Mouse (Mus musculus) G1E (cell line): Measurements from ENCODE around the gene Gpr162. TPM values are rescaled to one million over a fixed set of nuclear protein-coding genes. Genes with fewer than 3 reads are reported as not detected.

Experiments used
- ATAC-seq: 2 replicates; pipeline ENCODE4 v1.8.0; 2016; ENCODE audit warnings: mild to moderate bottlenecking; ENCODE audit not compliant: insufficient number of reproducible peaks, poor library complexity, low FRiP score, severe bottlenecking; ENCODE audit errors: extremely low read depth
- DNase-seq: peaks from one replicate; pipeline ENCODE4 v3.0.0; 2012; ENCODE audit warnings: low spot score
- H3K27me3 ChIP-seq: 2 replicates; pipeline ENCODE4 v1.6.1; 2012; ENCODE audit warnings: mild to moderate bottlenecking, low read length, inconsistent platforms; ENCODE audit not compliant: insufficient read depth
- H3K36me3 ChIP-seq: replicated peaks from 2 replicates; pipeline ENCODE3; 2012; ENCODE audit warnings: mild to moderate bottlenecking, inconsistent platforms
- H3K4me1 ChIP-seq: 2 replicates; pipeline ENCODE4 v1.6.1; 2012; ENCODE audit warnings: low read depth, low read length, inconsistent platforms, mixed read lengths; ENCODE audit not compliant: insufficient read depth
- H3K4me3 ChIP-seq: 2 replicates; pipeline ENCODE4 v1.5.1; 2012; ENCODE audit warnings: low read depth, mild to moderate bottlenecking, inconsistent platforms, low read length, moderate library complexity, mixed read lengths
- H3K9me3 ChIP-seq: replicated peaks from 2 replicates; pipeline ENCODE4 v1.6.1; 2012; ENCODE audit warnings: inconsistent platforms
- CTCF ChIP-seq: IDR thresholded peaks from 2 replicates; pipeline ENCODE4 v1.5.1; 2012; ENCODE audit warnings: low read depth, low read length, inconsistent platforms, mixed read lengths
- GATA1 ChIP-seq: IDR thresholded peaks from 2 replicates; pipeline ENCODE4 v1.6.1; 2012; ENCODE audit warnings: borderline replicate concordance, low read length, inconsistent platforms, mixed read lengths
- GATA2 ChIP-seq: IDR thresholded peaks from 2 replicates; pipeline ENCODE4 v1.6.1; 2012; ENCODE audit warnings: low read depth, low read length, inconsistent platforms, borderline replicate concordance
- POLR2AphosphoS5 ChIP-seq: IDR thresholded peaks from 2 replicates; pipeline ENCODE4 v1.6.1; 2012; ENCODE audit warnings: low read depth, low read length, inconsistent platforms; ENCODE audit not compliant: insufficient replicate concordance
- TAL1 ChIP-seq: conservative IDR thresholded peaks from 2 replicates; pipeline ENCODE4 v1.6.1; 2012; ENCODE audit warnings: low read depth, low read length, inconsistent platforms, mixed read lengths
- polyA plus RNA-seq: library from polyadenylated mRNA; stranded (reverse); fragments of >175 nt; gene quantifications from 2 replicates; pipeline ENCODE4 v1.2.3, GENCODE M21; 2012
- total RNA-seq, 2 experiments: library from RNA; stranded (forward) in 1 of 2; stranded (reverse) in 1 of 2; fragments of 200-1000 nt in 1 of 2; fragments of >200 nt in 1 of 2; fragmentation: Nextera tagmentation in 1 of 2; gene quantifications; 2 replicates each; pipeline ENCODE4 v1.2.3; 2014 to 2017

The Gpr162 gene
- total and polyA plus RNA-seq, 3 experiments, result 0.22 TPM; not detected in 2

DNA sequence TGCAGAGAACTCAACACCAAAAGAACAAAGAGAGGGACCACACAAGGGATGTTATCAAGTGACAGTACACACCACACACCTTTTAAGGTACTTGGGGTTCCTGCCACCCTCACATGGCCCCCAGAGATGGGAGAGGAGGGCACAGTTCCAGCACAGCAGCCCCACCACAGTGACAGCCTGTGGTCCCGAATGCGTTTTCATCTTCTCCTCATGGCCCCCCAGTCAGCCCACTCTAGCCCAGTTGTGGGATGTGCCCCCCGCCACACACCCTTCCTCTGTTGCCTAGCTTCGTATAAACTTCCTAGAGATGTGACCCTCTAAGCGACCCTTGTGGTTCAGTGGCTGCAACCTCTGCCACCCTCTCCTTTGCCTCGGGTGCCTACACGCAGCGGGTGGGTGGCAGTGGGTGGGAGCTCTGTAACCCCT lies 22.2 kb upstream of the Gpr162 start:
- Histone ChIP-seq H3K36me3 (no peaks in the 10 kb centered on the region), H3K27me3 (peaks cover 42% of the 10 kb centered on the region), H3K9me3 (no peaks in the 10 kb centered on the region), H3K4me3 (no peak overlapping the region), H3K4me1 (peaks cover 2% of the 10 kb centered on the region; the same call in 1 of the 2 replicates)
- DNase-seq (no peak), ATAC-seq (no peak)
- TF ChIP-seq CTCF (no peak), GATA2 (no peak), GATA1 (no peak), POLR2AphosphoS5 (no peak), TAL1 (no peak)

GRCm38 (mm10) chr6:124884714-124885500 lies 21.1 kb upstream of the Gpr162 start:
- ATAC-seq (no peak), DNase-seq (no peak)
- H3K36me3 ChIP-seq, result no peaks in the 10 kb centered on the region
- TF ChIP-seq GATA1, result no peak
- TF ChIP-seq TAL1, result no peak
- TF ChIP-seq CTCF, result no peak
- TF ChIP-seq GATA2, result no peak
- TF ChIP-seq POLR2AphosphoS5, result no peak
- H3K9me3 ChIP-seq, result no peaks in the 10 kb centered on the region
- H3K27me3 ChIP-seq, result peaks cover 42% of the 10 kb centered on the region
- peaks cover 2% of the 10 kb centered on the region; the same call in 1 of the 2 replicates for H3K4me1 ChIP-seq
- no peak overlapping the region for H3K4me3 ChIP-seq

- Histone ChIP-seq H3K9me3 (no peaks in the 10 kb centered on the region), H3K4me3 (no peak overlapping the region), H3K4me1 (peaks cover 2% of the 10 kb centered on the region; the same call in 1 of the 2 replicates), H3K36me3 (no peaks in the 10 kb centered on the region), H3K27me3 (peaks cover 35% of the 10 kb centered on the region)
- no peak for ATAC-seq
- DNase-seq, result no peak
- TF ChIP-seq TAL1 (no peak), GATA1 (no peak), POLR2AphosphoS5 (no peak), CTCF (no peak), GATA2 (no peak)
Observed at GRCm38 (mm10) chr6:124883351-124883750, 19.6 kb upstream of the Gpr162 start.

- Histone ChIP-seq H3K27me3 (peaks cover 35% of the 10 kb centered on the region), H3K36me3 (no peaks in the 10 kb centered on the region), H3K4me1 (peaks cover 2% of the 10 kb centered on the region; the same call in 1 of the 2 replicates), H3K9me3 (no peaks in the 10 kb centered on the region), H3K4me3 (no peak overlapping the region)
- no peak for ATAC-seq
- TF ChIP-seq GATA2 (no peak), POLR2AphosphoS5 (no peak), CTCF (no peak), TAL1 (no peak), GATA1 (no peak)
- no peak for DNase-seq
Observed at GRCm38 (mm10) chr6:124881821-124882220, 18.0 kb upstream of the Gpr162 start.

- H3K4me1 ChIP-seq, result peaks cover 2% of the 10 kb centered on the region; the same call in 1 of the 2 replicates
- ATAC-seq (no peak), DNase-seq (no peak)
- no peaks in the 10 kb centered on the region for H3K9me3 ChIP-seq
- H3K4me3 ChIP-seq, result no peak overlapping the region
- TF ChIP-seq POLR2AphosphoS5 (no peak), GATA2 (no peak), TAL1 (no peak), CTCF (no peak), GATA1 (no peak)
- peaks cover 26% of the 10 kb centered on the region for H3K27me3 ChIP-seq
- no peaks in the 10 kb centered on the region for H3K36me3 ChIP-seq
Observed at GRCm38 (mm10) chr6:124879390-124879789, 15.6 kb upstream of the Gpr162 start.

- TF ChIP-seq GATA2 (no peak), POLR2AphosphoS5 (no peak), TAL1 (no peak), GATA1 (no peak), CTCF (no peak)
- no peaks in the 10 kb centered on the region for H3K4me1 ChIP-seq
- no peak for DNase-seq
- no peak for ATAC-seq
- peaks cover 37% of the 10 kb centered on the region for H3K27me3 ChIP-seq
- H3K4me3 ChIP-seq, result no peak overlapping the region
- no peaks in the 10 kb centered on the region for H3K9me3 ChIP-seq
- no peaks in the 10 kb centered on the region for H3K36me3 ChIP-seq
Observed at GRCm38 (mm10) chr6:124874348-124874747, 10.6 kb upstream of the Gpr162 start.
